Mouse (Mus musculus): ENCODE data around the gene Pdia2.
"Not testable (repeated sequence)": the region's sequence is repeated elsewhere in the genome, so short reads cannot be mapped to it uniquely, and the experiment has no call there.

Gene Pdia2

GRCm38 (mm10) chr17:26200831-26201705, 2.2 kb upstream of the Pdia2 start:
- peak; percentile 72 for DNase-seq (ENCODE audit: low read depth)

GRCm38 (mm10) chr17:26192481-26193190, 6.3 kb downstream of the Pdia2 start:
- DNase-seq (ENCODE audit: low read depth), result no peak

GRCm38 (mm10) chr17:26191486-26191885, 7.4 kb downstream of the Pdia2 start:
- DNase-seq (ENCODE audit: low read depth), result not testable (repeated sequence)

- no peak for DNase-seq (ENCODE audit: low read depth)
Observed at GRCm38 (mm10) chr17:26188091-26188805, 10.6 kb downstream of the Pdia2 start.

GRCm38 (mm10) chr17:26187592-26187991, 11.3 kb downstream of the Pdia2 start:
- DNase-seq (ENCODE audit: low read depth), result no peak

GRCm38 (mm10) chr17:26181179-26181578, 17.7 kb downstream of the Pdia2 start:
- DNase-seq (ENCODE audit: low read depth), result no peak

- DNase-seq (ENCODE audit: low read depth), result no peak
Observed at GRCm38 (mm10) chr17:26178611-26179010, 20.3 kb downstream of the Pdia2 start.

- not testable (repeated sequence) for DNase-seq (ENCODE audit: low read depth)
Observed at GRCm38 (mm10) chr17:26175248-26175647, 23.6 kb downstream of the Pdia2 start.

GRCm38 (mm10) chr17:26168039-26168438, 30.8 kb downstream of the Pdia2 start:
- no peak for DNase-seq (ENCODE audit: low read depth)

- no peak for DNase-seq (ENCODE audit: low read depth)
Observed at GRCm38 (mm10) chr17:26162736-26163135, 36.2 kb downstream of the Pdia2 start.

- DNase-seq (ENCODE audit: low read depth), result no peak
Observed at GRCm38 (mm10) chr17:26151886-26152630, 46.8 kb downstream of the Pdia2 start.

GRCm38 (mm10) chr17:26149056-26149455, 49.8 kb downstream of the Pdia2 start:
- DNase-seq (ENCODE audit: low read depth), result no peak

Measured in c-Kit-positive CD71-positive TER-119-negative erythroid progenitor cells, embryonic 14.5 days (primary cell).